Mouse (Mus musculus) G1E (cell line): ENCODE measurements around the gene Kansl2. TPM values are rescaled to one million over a fixed set of nuclear protein-coding genes. Genes with fewer than 3 reads are reported as not detected.

ENCODE experiments used
- ATAC-seq: 2 replicates; pipeline ENCODE4 v1.8.0; 2016; ENCODE audit warnings: mild to moderate bottlenecking; ENCODE audit not compliant: insufficient number of reproducible peaks, poor library complexity, low FRiP score, severe bottlenecking; ENCODE audit errors: extremely low read depth
- DNase-seq: peaks from one replicate; pipeline ENCODE4 v3.0.0; 2012; ENCODE audit warnings: low spot score
- H3K27me3 ChIP-seq: 2 replicates; pipeline ENCODE4 v1.6.1; 2012; ENCODE audit warnings: mild to moderate bottlenecking, low read length, inconsistent platforms; ENCODE audit not compliant: insufficient read depth
- H3K36me3 ChIP-seq: replicated peaks from 2 replicates; pipeline ENCODE3; 2012; ENCODE audit warnings: mild to moderate bottlenecking, inconsistent platforms
- H3K4me1 ChIP-seq: 2 replicates; pipeline ENCODE4 v1.6.1; 2012; ENCODE audit warnings: low read depth, low read length, inconsistent platforms, mixed read lengths; ENCODE audit not compliant: insufficient read depth
- H3K4me3 ChIP-seq: 2 replicates; pipeline ENCODE4 v1.5.1; 2012; ENCODE audit warnings: low read depth, mild to moderate bottlenecking, inconsistent platforms, low read length, moderate library complexity, mixed read lengths
- H3K9me3 ChIP-seq: replicated peaks from 2 replicates; pipeline ENCODE4 v1.6.1; 2012; ENCODE audit warnings: inconsistent platforms
- CTCF ChIP-seq: IDR thresholded peaks from 2 replicates; pipeline ENCODE4 v1.5.1; 2012; ENCODE audit warnings: low read depth, low read length, inconsistent platforms, mixed read lengths
- GATA1 ChIP-seq: IDR thresholded peaks from 2 replicates; pipeline ENCODE4 v1.6.1; 2012; ENCODE audit warnings: borderline replicate concordance, low read length, inconsistent platforms, mixed read lengths
- GATA2 ChIP-seq: IDR thresholded peaks from 2 replicates; pipeline ENCODE4 v1.6.1; 2012; ENCODE audit warnings: low read depth, low read length, inconsistent platforms, borderline replicate concordance
- POLR2AphosphoS5 ChIP-seq: IDR thresholded peaks from 2 replicates; pipeline ENCODE4 v1.6.1; 2012; ENCODE audit warnings: low read depth, low read length, inconsistent platforms; ENCODE audit not compliant: insufficient replicate concordance
- TAL1 ChIP-seq: conservative IDR thresholded peaks from 2 replicates; pipeline ENCODE4 v1.6.1; 2012; ENCODE audit warnings: low read depth, low read length, inconsistent platforms, mixed read lengths
- polyA plus RNA-seq: library from polyadenylated mRNA; stranded (reverse); fragments of >175 nt; gene quantifications from 2 replicates; pipeline ENCODE4 v1.2.3, GENCODE M21; 2012
- total RNA-seq, 2 experiments: library from RNA; stranded (forward) in 1 of 2; stranded (reverse) in 1 of 2; fragments of 200-1000 nt in 1 of 2; fragments of >200 nt in 1 of 2; fragmentation: Nextera tagmentation in 1 of 2; gene quantifications; 2 replicates each; pipeline ENCODE4 v1.2.3; 2014 to 2017

Gene Kansl2
- total and polyA plus RNA-seq, 3 experiments, result 26.9 to 52.5 (median 49.1) TPM

DNA sequence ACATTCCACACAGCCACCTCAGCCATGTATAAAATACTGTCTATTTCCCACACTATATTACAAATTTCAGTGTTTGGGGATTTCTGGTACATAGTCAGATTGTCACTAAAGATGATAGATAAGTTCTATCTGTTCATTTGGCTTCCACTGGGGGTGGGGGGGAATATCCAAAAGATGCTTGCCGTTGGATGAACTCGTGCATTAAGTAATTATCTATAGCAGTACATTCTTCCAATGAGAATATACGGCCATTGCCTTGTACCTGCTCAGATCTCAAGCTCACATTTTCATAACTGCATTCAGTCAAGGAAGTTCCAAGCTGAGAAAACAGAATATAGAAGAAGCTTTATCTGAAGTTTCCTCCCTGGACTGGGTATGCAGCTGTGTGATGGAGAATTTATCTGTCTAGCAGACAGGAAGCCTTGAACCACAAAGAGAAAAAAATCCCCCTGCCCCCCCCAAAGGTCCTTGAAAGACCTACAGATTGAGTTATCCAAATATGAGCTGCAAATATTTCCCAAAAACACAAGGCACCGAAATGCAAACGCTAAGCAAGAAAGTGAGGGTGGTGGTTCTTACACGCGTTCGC lies 47.5 kb downstream of the Kansl2 start:
- DNase-seq (no peak), ATAC-seq (no peak)
- TF ChIP-seq TAL1, result no peak
- no peak for TF ChIP-seq POLR2AphosphoS5
- peaks cover 10% of the 10 kb centered on the region; the same call in 1 of the 2 replicates for H3K27me3 ChIP-seq
- peaks cover 2% of the 10 kb centered on the region; the same call in 1 of the 2 replicates for H3K9me3 ChIP-seq
- no peak overlapping the region for H3K4me3 ChIP-seq
- H3K4me1 ChIP-seq, result peaks cover 2% of the 10 kb centered on the region; the same call in 1 of the 2 replicates
- H3K36me3 ChIP-seq, result no peaks in the 10 kb centered on the region

GRCm38 (mm10) chr15:98483907-98484886 lies 49.9 kb downstream of the Kansl2 start:
- Histone ChIP-seq H3K4me3 (no peak overlapping the region), H3K9me3 (peaks cover 2% of the 10 kb centered on the region; the same call in 1 of the 2 replicates), H3K27me3 (peaks cover 14% of the 10 kb centered on the region; the same call in 1 of the 2 replicates), H3K36me3 (no peaks in the 10 kb centered on the region), H3K4me1 (peaks cover 2% of the 10 kb centered on the region; the same call in 1 of the 2 replicates)
- TF ChIP-seq TAL1 (no peak), GATA2 (no peak)
- DNase-seq (no peak), ATAC-seq (no peak)

DNA sequence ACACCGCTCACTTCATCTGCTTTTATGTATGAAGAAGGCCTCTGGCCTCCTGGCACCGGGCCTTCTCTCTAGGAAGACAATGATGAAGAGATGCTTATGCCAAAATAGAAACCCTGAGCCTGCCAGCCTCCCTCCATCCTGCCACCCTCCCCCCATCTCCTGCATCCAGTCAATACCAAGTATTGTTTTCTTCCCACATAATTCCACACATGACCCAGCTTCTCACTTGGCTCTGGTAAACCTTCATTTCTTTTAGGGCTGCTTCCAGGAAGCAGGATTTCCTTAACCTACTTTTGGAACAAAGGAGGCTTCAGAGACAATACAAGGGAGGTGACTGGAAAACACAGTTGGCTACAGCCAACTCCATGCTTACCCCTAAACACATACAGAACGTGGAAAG lies 51.4 kb downstream of the Kansl2 start, which contains the start of gene Lalba:
Lalba (minus strand) TSS at position 21 of the 400 bp plus-strand sequence.
- H3K4me1 ChIP-seq, result no peaks in the 10 kb centered on the region; the same call in 1 of the 2 replicates
- H3K9me3 ChIP-seq, result no peaks in the 10 kb centered on the region
- H3K27me3 ChIP-seq, result peaks cover 14% of the 10 kb centered on the region; the same call in 1 of the 2 replicates
- DNase-seq (no peak), ATAC-seq (no peak)
- H3K4me3 ChIP-seq, result no peak within 1 kb of the TSS
- TF ChIP-seq TAL1 (no peak), GATA2 (no peak), POLR2AphosphoS5 (no peak), GATA1 (no peak), CTCF (no peak)
- H3K36me3 ChIP-seq, result no peaks in the 10 kb centered on the region

DNA sequence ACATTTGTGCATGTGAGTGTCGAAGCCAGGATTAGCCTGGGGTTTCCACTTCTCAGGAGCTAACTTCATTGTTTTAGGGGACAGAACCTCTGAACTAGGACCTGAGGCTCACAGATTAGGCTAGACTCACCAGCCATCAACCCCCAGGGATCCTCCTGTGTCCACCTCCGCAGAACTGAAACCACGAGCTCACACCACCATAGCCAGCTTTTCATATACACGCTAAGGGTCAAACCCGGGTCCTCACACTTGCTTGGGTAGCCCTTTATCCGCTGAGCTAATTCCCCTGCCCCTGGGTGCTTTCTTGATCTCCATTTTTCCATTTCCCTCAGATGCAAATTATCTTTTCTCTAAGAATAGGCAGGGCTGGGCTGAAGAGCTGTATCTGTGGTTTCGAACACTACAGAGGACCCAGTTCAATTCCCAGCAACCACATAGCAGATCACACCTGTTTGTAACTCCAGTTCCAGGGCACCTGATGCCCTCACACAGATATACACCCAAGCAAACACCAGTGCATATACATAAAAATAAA lies 54.4 kb downstream of the Kansl2 start:
- DNase-seq (no peak), ATAC-seq (no peak)
- Histone ChIP-seq H3K9me3 (no peaks in the 10 kb centered on the region), H3K4me1 (no peaks in the 10 kb centered on the region; the same call in 1 of the 2 replicates), H3K4me3 (no peak overlapping the region), H3K36me3 (no peaks in the 10 kb centered on the region), H3K27me3 (peaks cover 17% of the 10 kb centered on the region; the same call in 1 of the 2 replicates)
- TF ChIP-seq TAL1 (no peak), GATA1 (no peak), CTCF (no peak), POLR2AphosphoS5 (no peak), GATA2 (no peak)

DNA sequence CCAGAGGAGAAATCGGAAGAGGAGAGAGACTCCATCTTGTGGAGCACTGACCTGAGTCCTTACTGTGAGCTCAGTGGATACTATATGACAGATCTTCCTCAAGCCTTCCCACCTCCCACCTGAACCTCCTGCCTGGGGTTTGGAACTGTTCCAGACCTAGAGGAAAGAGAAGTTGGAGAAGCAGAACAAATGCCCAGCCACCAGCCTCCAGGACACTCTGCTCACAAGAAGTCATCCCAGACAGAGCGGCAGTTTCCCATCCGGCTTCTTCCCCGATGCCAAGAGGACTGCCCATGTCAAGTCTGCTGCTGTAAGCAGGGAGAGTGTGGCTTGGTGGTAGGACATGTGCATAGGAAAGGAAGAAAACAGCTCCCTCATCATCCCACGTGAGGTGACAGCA lies 57.8 kb downstream of the Kansl2 start:
- TF ChIP-seq TAL1 (no peak), GATA1 (no peak), CTCF (no peak), POLR2AphosphoS5 (no peak), GATA2 (no peak)
- Histone ChIP-seq H3K4me1 (no peaks in the 10 kb centered on the region), H3K36me3 (no peaks in the 10 kb centered on the region), H3K27me3 (peaks cover 9% of the 10 kb centered on the region), H3K9me3 (no peaks in the 10 kb centered on the region), H3K4me3 (no peak overlapping the region)
- ATAC-seq (no peak), DNase-seq (no peak)

DNA sequence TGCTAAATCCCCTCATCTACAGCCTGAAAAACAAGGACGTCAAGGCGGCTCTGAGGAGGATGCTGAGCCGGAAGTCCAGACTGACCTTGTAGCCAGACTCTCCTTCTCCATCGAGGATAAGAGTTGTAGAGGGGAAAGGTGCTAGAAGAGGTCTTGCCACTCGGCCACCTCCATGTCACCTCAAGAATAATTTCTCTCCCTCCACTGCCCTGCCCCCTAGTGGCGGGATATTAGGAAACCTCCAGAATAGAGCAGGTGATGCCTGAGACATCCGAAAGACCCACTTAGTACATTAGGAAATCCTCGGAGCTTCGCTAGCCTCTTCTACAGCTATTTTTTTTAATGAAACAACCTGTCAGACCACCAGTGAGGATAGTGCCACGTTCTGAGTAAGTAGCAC lies 58.7 kb downstream of the Kansl2 start:
- Histone ChIP-seq H3K9me3 (no peaks in the 10 kb centered on the region), H3K27me3 (peaks cover 11% of the 10 kb centered on the region), H3K4me1 (no peaks in the 10 kb centered on the region), H3K36me3 (no peaks in the 10 kb centered on the region), H3K4me3 (no peak overlapping the region)
- ATAC-seq (no peak), DNase-seq (peak; percentile 18)
- TF ChIP-seq GATA2 (no peak), POLR2AphosphoS5 (no peak), GATA1 (no peak), TAL1 (no peak), CTCF (peak; percentile 75)
